Mouse (Mus musculus): Measurements from ENCODE around the gene Nudt9. TPM values are rescaled to one million over a fixed set of nuclear protein-coding genes. Genes with fewer than 3 reads are reported as not detected.

The Nudt9 gene
- total RNA-seq (2014; fragmentation: Nextera tagmentation): 61.9 and 65.6 TPM in 2 replicates
- 66.7 and 71.6 TPM in 2 replicates for total RNA-seq (2017)
- polyA plus RNA-seq (2012): 116 and 139 TPM in 2 replicates

DNA sequence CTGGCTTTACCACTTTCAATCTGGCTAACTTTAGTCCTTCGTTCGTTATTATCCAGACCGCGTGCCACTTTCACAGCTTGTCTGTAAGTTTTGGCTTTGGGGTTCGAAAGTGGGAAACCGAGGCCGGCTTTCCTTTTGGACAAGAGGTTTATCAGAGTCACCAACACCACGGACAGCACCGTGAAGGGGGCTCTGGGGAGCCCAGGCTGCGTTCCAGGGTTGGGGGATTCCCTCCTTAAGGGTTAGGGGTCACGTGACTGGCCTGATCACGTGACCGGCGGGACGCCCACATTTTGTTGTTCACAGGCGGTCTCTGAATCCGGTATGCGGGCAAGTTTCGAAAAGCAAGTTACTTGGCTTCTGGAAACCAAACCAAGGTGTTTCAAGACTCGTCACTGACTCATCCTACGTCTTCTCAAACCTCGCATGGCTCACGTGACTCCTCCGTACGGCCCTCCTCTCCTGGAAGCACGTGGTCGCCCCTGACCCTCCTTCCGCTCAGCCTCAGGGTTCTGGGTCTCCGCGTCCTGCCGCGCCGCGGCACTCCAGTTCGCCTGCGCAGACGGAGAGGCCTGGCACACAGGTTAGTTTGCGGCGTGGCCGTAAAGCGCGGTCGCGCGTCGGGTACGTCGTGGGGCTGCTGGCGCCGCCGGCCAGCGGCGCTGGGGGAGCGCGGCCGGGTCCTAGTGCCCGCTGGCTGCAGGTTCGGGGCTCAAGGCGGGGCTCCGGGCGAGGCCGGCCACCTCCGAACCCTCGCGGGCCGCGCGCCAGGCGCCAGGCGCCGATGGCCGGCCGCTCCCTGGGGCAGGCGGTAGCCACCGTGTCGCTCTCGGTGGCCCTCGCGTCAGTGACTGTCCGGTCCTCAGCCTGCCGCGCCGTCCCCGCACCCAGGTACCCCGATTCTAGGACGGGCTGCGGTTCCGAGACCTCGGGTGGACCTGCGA is at the start of gene Nudt9:
Gene Nudt9 (plus strand): TSS at position 51 of the 944 bp plus-strand sequence.
- ATAC-seq (ENCODE audit: extremely low read depth, insufficient number of reproducible peaks, low FRiP score, poor library complexity, severe bottlenecking) (peak; percentile 91), DNase-seq (ENCODE audit: low spot score) (peak; percentile 88)
- Histone ChIP-seq H3K4me3 (ENCODE audit: low read depth, low read length) (peak within 1 kb of the TSS; percentile 96), H3K36me3 (replicated peaks) (peaks cover 22% of the 10 kb centered on the region), H3K9me3 (replicated peaks) (no peaks in the 10 kb centered on the region), H3K27me3 (ENCODE audit: insufficient read depth, low read length) (no peaks in the 10 kb centered on the region), H3K4me1 (ENCODE audit: insufficient read depth, low read depth, low read length) (peaks cover 30% of the 10 kb centered on the region)
- no peak for TF ChIP-seq POLR2AphosphoS5 (IDR thresholded peaks at IDR 0.05; ENCODE audit: insufficient replicate concordance, low read depth, low read length)
- TF ChIP-seq TAL1 (conservative IDR thresholded peaks at IDR 0.05; ENCODE audit: low read depth, low read length): no peak
- no peak for TF ChIP-seq GATA2 (IDR thresholded peaks at IDR 0.05; ENCODE audit: borderline replicate concordance, low read depth, low read length)
- no peak for TF ChIP-seq CTCF (IDR thresholded peaks at IDR 0.05; ENCODE audit: low read depth, low read length)
- TF ChIP-seq GATA1 (IDR thresholded peaks at IDR 0.05; ENCODE audit: borderline replicate concordance, low read length): no peak

DNA sequence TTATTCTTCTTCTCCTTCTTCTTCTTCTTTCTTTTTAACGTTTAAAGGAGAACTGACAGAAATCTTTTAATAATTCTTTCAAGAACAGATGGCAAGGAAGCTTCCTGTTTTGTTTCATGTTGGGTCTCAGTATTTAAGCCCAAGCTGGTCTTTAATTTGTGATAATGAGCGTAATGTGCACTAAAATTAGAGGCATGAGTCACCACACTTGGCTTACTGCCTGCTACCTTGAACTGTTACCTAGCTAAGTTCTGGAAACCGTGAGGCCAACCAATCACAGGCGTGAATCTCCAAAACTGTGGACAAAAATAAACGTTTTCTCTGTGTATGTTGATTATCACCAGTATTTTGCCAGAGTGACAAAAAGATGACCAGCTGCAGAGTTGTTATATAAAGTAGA is 47.4 kb upstream of the Nudt9 start:
- no peak for ATAC-seq (ENCODE audit: extremely low read depth, insufficient number of reproducible peaks, low FRiP score, poor library complexity, severe bottlenecking)
- Histone ChIP-seq H3K27me3 (ENCODE audit: insufficient read depth, low read length) (no peaks in the 10 kb centered on the region), H3K36me3 (replicated peaks) (no peaks in the 10 kb centered on the region), H3K4me3 (ENCODE audit: low read depth, low read length) (no peak overlapping the region), H3K4me1 (ENCODE audit: insufficient read depth, low read depth, low read length) (no peaks in the 10 kb centered on the region), H3K9me3 (replicated peaks) (no peaks in the 10 kb centered on the region)
- TF ChIP-seq GATA1 (IDR thresholded peaks at IDR 0.05; ENCODE audit: borderline replicate concordance, low read length) (no peak), TAL1 (conservative IDR thresholded peaks at IDR 0.05; ENCODE audit: low read depth, low read length) (no peak), GATA2 (IDR thresholded peaks at IDR 0.05; ENCODE audit: borderline replicate concordance, low read depth, low read length) (no peak), CTCF (IDR thresholded peaks at IDR 0.05; ENCODE audit: low read depth, low read length) (no peak), POLR2AphosphoS5 (IDR thresholded peaks at IDR 0.05; ENCODE audit: insufficient replicate concordance, low read depth, low read length) (no peak)
- DNase-seq (ENCODE audit: low spot score): no peak

DNA sequence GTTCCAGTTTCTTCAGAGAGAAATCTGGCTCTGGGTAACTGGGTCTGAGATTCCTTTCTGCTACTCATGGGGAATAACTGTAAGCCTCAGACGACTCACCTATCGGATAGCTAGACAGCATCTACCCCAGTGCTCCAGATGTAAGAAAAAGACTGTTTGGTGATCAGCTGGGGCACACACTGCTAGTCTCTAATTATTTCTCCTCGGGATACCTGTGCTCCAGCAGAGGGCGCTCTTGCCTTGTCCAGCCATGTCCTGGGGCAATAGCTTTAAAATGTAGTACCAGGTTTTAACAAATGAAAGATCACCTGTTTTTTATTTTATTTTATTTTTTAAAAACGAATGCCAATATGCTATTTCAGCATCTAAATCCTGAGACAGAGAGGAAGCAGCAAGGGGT is 46.4 kb upstream of the Nudt9 start:
- peak; percentile 11 for DNase-seq (ENCODE audit: low spot score)
- no peaks in the 10 kb centered on the region for H3K27me3 ChIP-seq (ENCODE audit: insufficient read depth, low read length)
- H3K9me3 ChIP-seq (replicated peaks): no peaks in the 10 kb centered on the region
- H3K4me1 ChIP-seq (ENCODE audit: insufficient read depth, low read depth, low read length): no peaks in the 10 kb centered on the region
- H3K4me3 ChIP-seq (ENCODE audit: low read depth, low read length): no peak overlapping the region
- ATAC-seq (ENCODE audit: extremely low read depth, insufficient number of reproducible peaks, low FRiP score, poor library complexity, severe bottlenecking): peak; percentile 25; the same call in 1 of the 2 replicates
- peak; percentile 54 for TF ChIP-seq CTCF (IDR thresholded peaks at IDR 0.05; ENCODE audit: low read depth, low read length)
- no peak for TF ChIP-seq TAL1 (conservative IDR thresholded peaks at IDR 0.05; ENCODE audit: low read depth, low read length)
- TF ChIP-seq GATA2 (IDR thresholded peaks at IDR 0.05; ENCODE audit: borderline replicate concordance, low read depth, low read length): no peak
- TF ChIP-seq GATA1 (IDR thresholded peaks at IDR 0.05; ENCODE audit: borderline replicate concordance, low read length): no peak
- no peak for TF ChIP-seq POLR2AphosphoS5 (IDR thresholded peaks at IDR 0.05; ENCODE audit: insufficient replicate concordance, low read depth, low read length)
- no peaks in the 10 kb centered on the region for H3K36me3 ChIP-seq (replicated peaks)

DNA sequence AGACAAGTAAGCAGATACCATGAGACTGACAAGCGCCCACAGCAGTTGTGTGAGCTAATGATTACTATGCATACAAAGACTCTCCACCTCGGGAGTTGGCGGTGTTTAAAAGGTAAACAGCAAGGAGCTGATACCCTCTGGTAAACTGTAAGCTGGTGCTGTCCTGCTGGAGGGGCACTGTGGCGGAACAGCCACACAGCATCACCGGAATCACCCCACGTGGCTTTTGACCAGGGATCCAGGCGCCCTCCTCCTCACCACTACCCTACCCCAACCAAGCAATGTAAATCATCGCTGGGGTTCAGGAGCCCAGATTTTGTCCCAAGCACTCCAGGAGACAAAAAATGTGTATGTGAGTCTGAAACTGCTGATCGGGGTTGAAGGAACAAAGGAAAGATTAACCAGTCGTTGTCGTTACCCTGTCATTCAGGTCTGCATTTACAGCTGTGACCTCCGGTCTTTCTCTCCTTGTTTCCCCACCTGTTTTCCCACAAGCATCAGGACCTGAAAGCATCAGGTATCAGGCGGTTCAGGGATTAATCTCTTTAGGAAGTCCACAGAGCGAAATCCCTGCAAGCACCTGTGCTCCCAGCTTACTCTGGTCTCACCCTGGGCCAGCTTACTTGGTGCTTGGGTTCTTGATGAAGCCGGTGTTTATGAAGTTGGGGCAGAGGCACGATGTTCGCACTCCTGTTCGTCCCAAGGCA is 43.4 kb upstream of the Nudt9 start:
- no peaks in the 10 kb centered on the region for H3K36me3 ChIP-seq (replicated peaks)

GRCm38 (mm10) chr5:104003256-104003931 is 42.7 kb upstream of the Nudt9 start:
- Histone ChIP-seq H3K9me3 (replicated peaks) (no peaks in the 10 kb centered on the region), H3K4me1 (ENCODE audit: insufficient read depth, low read depth, low read length) (no peaks in the 10 kb centered on the region), H3K27me3 (ENCODE audit: insufficient read depth, low read length) (no peaks in the 10 kb centered on the region), H3K4me3 (ENCODE audit: low read depth, low read length) (no peak overlapping the region), H3K36me3 (replicated peaks) (no peaks in the 10 kb centered on the region)
- ATAC-seq (ENCODE audit: extremely low read depth, insufficient number of reproducible peaks, low FRiP score, poor library complexity, severe bottlenecking): no peak
- DNase-seq (ENCODE audit: low spot score): no peak
- TF ChIP-seq GATA1 (IDR thresholded peaks at IDR 0.05; ENCODE audit: borderline replicate concordance, low read length): no peak
- no peak for TF ChIP-seq POLR2AphosphoS5 (IDR thresholded peaks at IDR 0.05; ENCODE audit: insufficient replicate concordance, low read depth, low read length)
- TF ChIP-seq GATA2 (IDR thresholded peaks at IDR 0.05; ENCODE audit: borderline replicate concordance, low read depth, low read length): no peak
- no peak for TF ChIP-seq TAL1 (conservative IDR thresholded peaks at IDR 0.05; ENCODE audit: low read depth, low read length)
- no peak for TF ChIP-seq CTCF (IDR thresholded peaks at IDR 0.05; ENCODE audit: low read depth, low read length)

More for the DNA sequence above, 43.4 kb upstream of the Nudt9 start:
- Histone ChIP-seq H3K27me3 (ENCODE audit: insufficient read depth, low read length) (no peaks in the 10 kb centered on the region), H3K9me3 (replicated peaks) (no peaks in the 10 kb centered on the region), H3K4me1 (ENCODE audit: insufficient read depth, low read depth, low read length) (no peaks in the 10 kb centered on the region), H3K4me3 (ENCODE audit: low read depth, low read length) (no peak overlapping the region)
- TF ChIP-seq TAL1 (conservative IDR thresholded peaks at IDR 0.05; ENCODE audit: low read depth, low read length): no peak
- no peak for TF ChIP-seq CTCF (IDR thresholded peaks at IDR 0.05; ENCODE audit: low read depth, low read length)
- no peak for TF ChIP-seq POLR2AphosphoS5 (IDR thresholded peaks at IDR 0.05; ENCODE audit: insufficient replicate concordance, low read depth, low read length)
- ATAC-seq (ENCODE audit: extremely low read depth, insufficient number of reproducible peaks, low FRiP score, poor library complexity, severe bottlenecking) (no peak), DNase-seq (ENCODE audit: low spot score) (no peak)
